In the genomic region with DNA sequence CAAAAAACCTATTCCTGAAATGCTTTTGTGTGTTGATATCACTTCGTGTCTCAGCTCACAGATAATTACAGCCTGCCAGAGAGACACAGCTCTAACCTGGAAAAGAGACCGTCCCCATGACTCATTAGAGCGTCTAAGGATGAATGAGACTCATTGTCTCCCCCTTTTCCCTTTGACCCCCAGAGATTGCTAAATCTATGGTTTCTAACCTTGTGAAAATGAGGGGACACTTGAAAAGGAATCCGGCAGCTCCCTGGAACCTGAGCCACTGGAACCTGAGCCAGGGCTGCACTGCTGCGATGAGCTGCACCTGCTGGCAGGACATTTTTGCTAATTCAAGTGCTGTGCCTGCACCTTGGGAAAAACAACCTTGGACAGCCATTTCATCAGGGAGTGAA, we compare ENCODE assay signal across 9 mouse cellular contexts.
DNase-seq lines count a peak whose midpoint lies in the region; ATAC-seq and TF ChIP-seq lines count a peak whose summit lies in the region.
"Had no signal": no experiment of that assay in that cellular context is flagged by ENCODE, and none has a peak within 500 bp of the region (broad histone marks: within the 10 kb centered on the region; RNA-seq: fewer than 3 reads in every experiment).

No protein-coding gene starts in this region.

- TF ChIP-seq CTCF in lung, embryonic 14.5 days (IDR thresholded peaks at IDR 0.05; ENCODE audit: low read depth): no peak

- H3K4me3 ChIP-seq in lung, embryonic 14.5 days (ENCODE audit: low read depth, low read length): no peak overlapping the region
- H3K4me3 ChIP-seq in limb, embryonic 13.5 days: no peak overlapping the region

- H3K27ac ChIP-seq in lung, embryonic 14.5 days (ENCODE audit: low read depth): peak overlapping the region; percentile 69
- peak overlapping the region; percentile 15; the same call in 1 of the 2 replicates for H3K27ac ChIP-seq in limb, embryonic 13.5 days

- no peak overlapping the region for H3K4me2 ChIP-seq in lung, embryonic 14.5 days
- H3K4me2 ChIP-seq in limb, embryonic 13.5 days (replicated peaks): no peak overlapping the region

- H3K27me3 ChIP-seq in lung, embryonic 14.5 days (ENCODE audit: insufficient read depth, low read length): no peaks in the 10 kb centered on the region
- H3K27me3 ChIP-seq in limb, embryonic 13.5 days: no peaks in the 10 kb centered on the region

- 30% methylated on average over 5 of the region's 5 CpGs for WGBS in lung, embryonic 14.5 days
- WGBS in limb, embryonic 13.5 days: 47% methylated on average over 5 of the region's 5 CpGs

- H3K9me3 ChIP-seq in lung, embryonic 14.5 days (ENCODE audit: low read depth, low read length): no peaks in the 10 kb centered on the region
- no peaks in the 10 kb centered on the region for H3K9me3 ChIP-seq in limb, embryonic 13.5 days

- H3K36me3 ChIP-seq in lung, embryonic 14.5 days (ENCODE audit: insufficient read depth): no peaks in the 10 kb centered on the region
- no peaks in the 10 kb centered on the region for H3K36me3 ChIP-seq in limb, embryonic 13.5 days

- ATAC-seq in lung, embryonic 14.5 days (ENCODE audit: insufficient read depth): peak; percentile 13; the same call in 1 of the 2 replicates
- ATAC-seq in limb, embryonic 13.5 days (ENCODE audit: low FRiP score, low read depth): peak; percentile 8; the same call in 1 of the 2 replicates
- ATAC-seq: activated CD4-positive, CD25-positive, alpha-beta regulatory T cell, adult 4 months had no signal

- H3K9ac ChIP-seq in lung, embryonic 14.5 days: no peak overlapping the region
- no peak overlapping the region for H3K9ac ChIP-seq in limb, embryonic 13.5 days

- H3K4me1 ChIP-seq in lung, embryonic 14.5 days (ENCODE audit: insufficient read depth): peaks cover 15% of the 10 kb centered on the region
- H3K4me1 ChIP-seq in limb, embryonic 13.5 days: peaks cover 48% of the 10 kb centered on the region

- DNase-seq in cerebellum, postnatal 10 days: peak; percentile 34 to 36
- DNase-seq in cerebellum, adult 11-12 months: no peak
- DNase-seq in lung, embryonic 14.5 days: no peak
- DNase-seq in lung, postnatal 25 days (ENCODE audit: low spot score): no peak
- peak; percentile 17 for DNase-seq in telencephalon, adult 2 months (ENCODE audit: low read depth, low spot score)
- no peak for DNase-seq in thymus, postnatal 0 days (ENCODE audit: low spot score)
- DNase-seq in thymus, postnatal 4 days: no peak

Comparison
In these comparisons a context has a peak if more than half of its experiments do, and no peak if none do; other contexts are left out.
1. DNase-seq: peak in cerebellum, postnatal 10 days (2 of 2) and telencephalon, adult 2 months (single experiment); none in cerebellum, adult 11-12 months (single experiment), lung, embryonic 14.5 days (single experiment), lung, postnatal 25 days (single experiment), thymus, postnatal 0 days (single experiment) and thymus, postnatal 4 days (single experiment).